Mouse (Mus musculus): ENCODE measurements around the gene Fry.

DNA sequence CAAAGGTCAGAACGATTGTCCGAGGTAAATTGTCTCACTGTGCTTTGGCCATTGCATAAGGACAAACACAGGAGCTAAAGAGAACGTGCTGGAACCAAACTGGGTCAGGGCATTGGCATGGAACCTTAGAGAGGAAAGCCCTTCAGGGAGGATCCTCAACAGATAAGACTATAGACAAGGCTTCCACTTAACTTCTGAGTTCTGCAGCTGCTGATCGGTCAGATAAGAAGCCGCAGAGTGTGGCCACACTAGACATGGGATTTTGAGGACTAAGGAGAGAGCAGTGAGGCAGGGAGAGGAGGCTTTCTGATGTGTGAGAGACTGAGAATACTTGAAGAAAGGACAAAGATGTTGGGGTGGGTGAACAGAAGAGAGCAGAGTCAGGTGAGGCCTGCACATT is 214.4 kb downstream of the Fry start:
- TF ChIP-seq POLR2A (IDR thresholded peaks at IDR 0.05; ENCODE audit: low read depth, low read length) (no peak), CTCF (IDR thresholded peaks at IDR 0.05; ENCODE audit: borderline replicate concordance, insufficient read depth, low read length) (no peak)

Measured in embryonic fibroblast, embryonic 13.5 days (primary cell).